In genomic region chr7:16014521-16015175, GRCm38 (mm10) we compare ENCODE assay signal across 8 mouse cellular contexts. TPM values are rescaled to one million over a fixed set of nuclear protein-coding genes. Genes with fewer than 3 reads are reported as not detected.
DNase-seq lines count a peak whose midpoint lies in the region; ATAC-seq lines count a peak whose summit lies in the region.

No protein-coding gene starts in this region.

- intact Hi-C loops in heart, postnatal 25 days (cut with DNase I), result loop anchor here (5.0 kb wide), 1 partner anchor 32 kb away; no protein-coding TSS in a partner anchor
- intact Hi-C loops in left cerebral cortex, postnatal 4 days (cut with DNase I), result no loop called here

- DNase-seq in heart, adult 18-20 months, result peak; percentile 74 to 76
- no peak for DNase-seq in heart, postnatal 25 days (ENCODE audit: low spot score)
- DNase-seq in adrenal gland, adult 2 months, result peak; percentile 88
- peak; percentile 65 to 69 for DNase-seq in cerebellum, postnatal 36 days
- DNase-seq in kidney, adult 9 months, result peak; percentile 66
- no peak for DNase-seq in left cerebral cortex, postnatal 4 days
- no peak for DNase-seq in natural killer cell, adult 2 months (ENCODE audit: low spot score in 2 of 2)

- no peak for ATAC-seq in monocyte, adult 5-6 weeks (replicated peaks; ENCODE audit: insufficient number of reproducible peaks, low FRiP score, low TSS enrichment, poor library complexity, severe bottlenecking)

RNA-seq across cellular contexts. Expression of gene Bicra, which starts 33.1 kb away (rescaled TPM):
- 1 to 10 TPM; 4.2 to 5.9 TPM for total RNA-seq in heart, adult 18-20 months (2021)
- 1 to 10 TPM; 7.1 to 8.3 TPM for total RNA-seq in heart, postnatal 25 days (2021)
- total RNA-seq in adrenal gland, adult 2 months (2021), result 10 to 100 TPM in 1 of 2 experiments, 1 to 10 TPM in 1; 9.4 to 10.4 TPM
- polyA plus RNA-seq in adrenal gland, adult 2 months (2012; rRNA removed), result 19.8 and 26.2 TPM in 2 replicates
- 10 to 100 TPM; 25.3 to 25.8 TPM for total RNA-seq in left cerebral cortex, postnatal 4 days (2021)
- 2.2 to 10.0 TPM (median 2.6 TPM) in 3 replicates for total RNA-seq in monocyte, adult 5-6 weeks (2017)

RNA-seq across cellular contexts. Expression of gene Zfp541, which starts 47.0 kb away (rescaled TPM):
- not detected for total RNA-seq in heart, adult 18-20 months (2021)
- not detected for total RNA-seq in heart, postnatal 25 days (2021)
- under 1 TPM; 0.06 to 0.07 TPM for total RNA-seq in adrenal gland, adult 2 months (2021)
- polyA plus RNA-seq in adrenal gland, adult 2 months (2012; rRNA removed), result 0.04 and 0.09 TPM in 2 replicates
- total RNA-seq in left cerebral cortex, postnatal 4 days (2021), result under 1 TPM; 0.38 to 0.58 TPM
- 0.11 to 0.29 TPM in 2 of 3 replicates, not detected in the other for total RNA-seq in monocyte, adult 5-6 weeks (2017)

RNA-seq across cellular contexts. Expression of gene Ehd2, which starts 47.3 kb away (rescaled TPM):
- 10 to 100 TPM; 65.8 to 77.3 TPM for total RNA-seq in heart, adult 18-20 months (2021)
- total RNA-seq in heart, postnatal 25 days (2021), result 100 to 1,000 TPM; 112 to 129 TPM
- 10 to 100 TPM; 40.2 to 87.6 TPM for total RNA-seq in adrenal gland, adult 2 months (2021)
- polyA plus RNA-seq in adrenal gland, adult 2 months (2012; rRNA removed), result 70.9 and 89.0 TPM in 2 replicates
- 1 to 10 TPM; 6.2 to 6.7 TPM for total RNA-seq in left cerebral cortex, postnatal 4 days (2021)
- total RNA-seq in monocyte, adult 5-6 weeks (2017), result 0.49 TPM in 1 of 3 replicates, not detected in the others

Comparison
In these comparisons a context has a peak if more than half of its experiments do, and no peak if none do; other contexts are left out.
1. DNase-seq: peak in heart, adult 18-20 months (2 of 2), adrenal gland, adult 2 months (single experiment), cerebellum, postnatal 36 days (2 of 2) and kidney, adult 9 months (single experiment); none in heart, postnatal 25 days (single experiment), left cerebral cortex, postnatal 4 days (single experiment) and natural killer cell, adult 2 months (0 of 2).
2. RNA of gene Ehd2, which starts 47.3 kb away (total RNA-seq): 112 to 129 TPM in heart, postnatal 25 days, 40.2 to 87.6 TPM in adrenal gland, adult 2 months and 65.8 to 77.3 TPM in heart, adult 18-20 months; 6.2 to 6.7 TPM in left cerebral cortex, postnatal 4 days and 0.49 TPM in monocyte, adult 5-6 weeks; every median in the first group is over 4 times any median in the second.